In the genomic region with DNA sequence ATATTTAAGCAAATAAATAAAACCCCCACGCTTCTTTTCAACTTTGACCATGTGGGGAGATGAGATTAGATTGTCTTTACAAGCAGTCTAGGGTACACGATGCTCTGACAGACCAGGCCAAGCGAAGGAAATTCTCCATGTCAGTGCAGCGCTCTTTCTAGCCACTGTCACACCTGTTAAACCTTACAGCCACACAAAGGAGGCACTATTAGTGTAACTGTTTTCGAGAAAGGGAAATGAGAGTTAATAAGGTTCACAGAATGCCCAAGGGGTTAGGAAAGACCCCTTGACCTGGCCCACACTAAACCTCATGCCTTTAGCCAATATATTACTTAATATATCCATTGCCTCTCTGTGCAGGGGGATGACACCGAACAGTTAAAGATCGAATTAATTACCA, we compare ENCODE assay signal across 24 mouse cellular contexts. TPM values are rescaled to one million over a fixed set of nuclear protein-coding genes. Genes with fewer than 3 reads are reported as not detected.
DNase-seq lines count a peak whose midpoint lies in the region; ATAC-seq and TF ChIP-seq lines count a peak whose summit lies in the region.
"Had no signal": no experiment of that assay in that cellular context is flagged by ENCODE, and none has a peak within 500 bp of the region (broad histone marks: within the 10 kb centered on the region; RNA-seq: fewer than 3 reads in every experiment).

No protein-coding gene starts in this region.

- H3K4me3 ChIP-seq in limb, embryonic 11.5 days (ENCODE audit: low read depth, low read length), result no peak overlapping the region
- H3K4me3 ChIP-seq in limb, embryonic 10.5 days, result no peak overlapping the region
- no peak overlapping the region for H3K4me3 ChIP-seq in embryonic facial prominence, embryonic 10.5 days
- no peak overlapping the region for H3K4me3 ChIP-seq in left cerebral cortex, adult 2 months
- H3K4me3 ChIP-seq: forebrain, embryonic 10.5 days; gastrocnemius, adult 2 months; heart, embryonic 10.5 days; limb, embryonic 12.5 days; liver, embryonic 12.5 days; midbrain, embryonic 12.5 days had no signal

- intact Hi-C loops in left cerebral cortex, adult 2 months (cut with DNase I), result loop anchor here (2.0 kb wide), 1 partner anchor 134 kb away; no protein-coding TSS in a partner anchor

- no peaks in the 10 kb centered on the region for H3K36me3 ChIP-seq in limb, embryonic 11.5 days (ENCODE audit: control insufficient read depth, insufficient read depth, low read length)
- no peaks in the 10 kb centered on the region for H3K36me3 ChIP-seq in limb, embryonic 10.5 days
- H3K36me3 ChIP-seq in embryonic facial prominence, embryonic 10.5 days (replicated peaks), result no peaks in the 10 kb centered on the region
- H3K36me3 ChIP-seq: forebrain, embryonic 10.5 days; heart, embryonic 10.5 days; limb, embryonic 12.5 days; liver, embryonic 12.5 days; midbrain, embryonic 12.5 days had no signal

- no peaks in the 10 kb centered on the region for H3K27me3 ChIP-seq in limb, embryonic 11.5 days (ENCODE audit: control insufficient read depth, insufficient read depth, low read length)
- no peaks in the 10 kb centered on the region for H3K27me3 ChIP-seq in limb, embryonic 10.5 days (ENCODE audit: low read depth, poor library complexity, severe bottlenecking)
- no peaks in the 10 kb centered on the region; the same call in 1 of the 2 replicates for H3K27me3 ChIP-seq in embryonic facial prominence, embryonic 10.5 days (replicated peaks; ENCODE audit: low read depth, poor library complexity, severe bottlenecking)
- H3K27me3 ChIP-seq: limb, embryonic 12.5 days; liver, embryonic 12.5 days; midbrain, embryonic 12.5 days had no signal

- no peak overlapping the region for H3K27ac ChIP-seq in limb, embryonic 11.5 days (replicated peaks; ENCODE audit: low read depth, low read length)
- H3K27ac ChIP-seq in limb, embryonic 10.5 days, result no peak overlapping the region
- no peak overlapping the region for H3K27ac ChIP-seq in embryonic facial prominence, embryonic 10.5 days (replicated peaks)
- no peak overlapping the region for H3K27ac ChIP-seq in left cerebral cortex, adult 2 months
- H3K27ac ChIP-seq: forebrain, embryonic 10.5 days; gastrocnemius, adult 2 months; heart, embryonic 10.5 days; kidney, postnatal 0 days; limb, embryonic 12.5 days; liver, embryonic 12.5 days had no signal

- H3K4me1 ChIP-seq in limb, embryonic 11.5 days (ENCODE audit: control insufficient read depth, insufficient read depth, low read length), result 0 out of 2 replicates have a peak, but pooled peaks cover 3% of the 10 kb centered on the region
- H3K4me1 ChIP-seq in limb, embryonic 10.5 days, result peaks cover 16% of the 10 kb centered on the region
- peaks cover 11% of the 10 kb centered on the region; the same call in 1 of the 2 replicates for H3K4me1 ChIP-seq in embryonic facial prominence, embryonic 10.5 days
- H3K4me1 ChIP-seq: heart, embryonic 10.5 days; liver, embryonic 12.5 days had no signal

- H3K4me2 ChIP-seq in limb, embryonic 11.5 days (ENCODE audit: low read depth, severe bottlenecking), result no peak overlapping the region
- H3K4me2 ChIP-seq: limb, embryonic 12.5 days; liver, embryonic 12.5 days; midbrain, embryonic 12.5 days had no signal

- H3K9ac ChIP-seq in limb, embryonic 11.5 days (ENCODE audit: low read length), result no peak overlapping the region
- H3K9ac ChIP-seq: limb, embryonic 12.5 days; liver, embryonic 12.5 days; midbrain, embryonic 12.5 days had no signal

- DNase-seq in limb, embryonic 11.5 days (ENCODE audit: low spot score), result peak; percentile 27
- DNase-seq in limb, embryonic 10.5 days (ENCODE audit: low spot score), result no peak
- peak; percentile 59 for DNase-seq in embryo, embryonic 10 days (ENCODE audit: low spot score)
- peak; percentile 18 for DNase-seq in embryonic facial prominence, embryonic 10.5 days (ENCODE audit: low spot score)
- DNase-seq in retina, postnatal 1 day, result peak; percentile 44
- no peak for DNase-seq in urinary bladder, postnatal 14 days (ENCODE audit: low spot score)
- DNase-seq in left cerebral cortex, adult 2 months (ENCODE audit: extremely low spot score in 1 of 2, low spot score in 2 of 2), result no peak
- DNase-seq: adrenal gland, postnatal 10 days; cerebellum, adult 18-20 months; cerebellum, postnatal 14 days; gastrocnemius, adult 2 months; kidney, adult 2 months; lung, adult 18-20 months; lung, postnatal 10 days; right cerebral cortex, postnatal 25 days; spleen, adult 18-20 months had no signal

- peak; percentile 60 for ATAC-seq in limb, embryonic 11.5 days (ENCODE audit: insufficient number of reproducible peaks, low FRiP score, low TSS enrichment, low read depth)
- ATAC-seq: activated CD4-positive, CD25-positive, alpha-beta regulatory T cell, adult 4 months; inflammation-experienced regulatory T-cells, adult 6 months; liver, embryonic 12.5 days had no signal

- no peak for TF ChIP-seq CTCF in left cerebral cortex, adult 2 months (IDR thresholded peaks at IDR 0.05)

- 34% methylated on average over 7 of the region's 7 CpGs for WGBS in limb, embryonic 11.5 days
- 53% methylated on average over 7 of the region's 7 CpGs for WGBS in limb, embryonic 10.5 days
- 25% methylated on average over 7 of the region's 7 CpGs for WGBS in embryonic facial prominence, embryonic 10.5 days

- H3K9me3 ChIP-seq in limb, embryonic 11.5 days (ENCODE audit: control insufficient read depth, low read length), result no peaks in the 10 kb centered on the region
- no peaks in the 10 kb centered on the region for H3K9me3 ChIP-seq in limb, embryonic 10.5 days (replicated peaks)
- H3K9me3 ChIP-seq in embryonic facial prominence, embryonic 10.5 days, result no peaks in the 10 kb centered on the region
- H3K9me3 ChIP-seq: forebrain, embryonic 10.5 days; heart, embryonic 10.5 days; limb, embryonic 12.5 days; liver, embryonic 12.5 days; midbrain, embryonic 12.5 days had no signal

RNA-seq across cellular contexts. Expression of a gene that starts 37.1 kb away (rescaled TPM):
- polyA plus RNA-seq in limb, embryonic 11.5 days (2014; fragmentation: Nextera tagmentation; extraction: Ambion mirVana), result 22.3 and 23.2 TPM in 2 replicates
- 12.1 and 17.8 TPM in 2 replicates for polyA plus RNA-seq in limb, embryonic 10.5 days (2016; fragmentation: Nextera tagmentation; extraction: Ambion mirVana)
- polyA plus RNA-seq in embryonic facial prominence, embryonic 10.5 days (2016; fragmentation: Nextera tagmentation; extraction: Ambion mirVana), result 10.7 and 11.5 TPM in 2 replicates
- 10 to 100 TPM; 44.5 to 46.7 TPM for total RNA-seq in left cerebral cortex, adult 2 months (2021)

Comparison
In these comparisons a context has a peak if more than half of its experiments do, and no peak if none do; other contexts are left out.
1. DNase-seq: peak in limb, embryonic 11.5 days (single experiment), embryo, embryonic 10 days (single experiment), embryonic facial prominence, embryonic 10.5 days (single experiment) and retina, postnatal 1 day (single experiment); none in limb, embryonic 10.5 days (single experiment), urinary bladder, postnatal 14 days (single experiment) and left cerebral cortex, adult 2 months (0 of 2).